Mouse (Mus musculus) kidney, adult 2 months (tissue): ENCODE measurements around the gene Gpr1. TPM values are rescaled to one million over a fixed set of nuclear protein-coding genes. Genes with fewer than 3 reads are reported as not detected.

Experiments
- DNase-seq: peaks from one replicate; pipeline ENCODE4 v3.0.0; 2021
- H3K27ac ChIP-seq: fragments of 200-500 bp; 2 replicates; pipeline ENCODE4 v1.5.1; 2012; ENCODE audit warnings: low read depth, low read length, control low read depth, inconsistent platforms; ENCODE audit not compliant: insufficient read depth
- H3K27me3 ChIP-seq: fragments of 200-500 bp; replicated peaks from 2 replicates; pipeline ENCODE4 v1.6.1; 2012; ENCODE audit warnings: mild to moderate bottlenecking, moderate library complexity, low read length, inconsistent platforms; ENCODE audit not compliant: control insufficient read depth, insufficient read depth
- H3K36me3 ChIP-seq: fragments of 200-500 bp; 2 replicates; pipeline ENCODE4 v1.6.1; 2012; ENCODE audit warnings: mild to moderate bottlenecking, moderate library complexity, low read length, inconsistent platforms; ENCODE audit not compliant: control insufficient read depth, insufficient read depth
- H3K4me1 ChIP-seq: fragments of 200-500 bp; 2 replicates; pipeline ENCODE4 v1.6.1; 2011; ENCODE audit warnings: low read length; ENCODE audit not compliant: control insufficient read depth, insufficient read depth
- H3K4me3 ChIP-seq: fragments of 200-500 bp; 2 replicates; pipeline ENCODE4 v1.5.1; 2011; ENCODE audit warnings: mild to moderate bottlenecking, low read depth, low read length, control low read depth; ENCODE audit not compliant: insufficient read depth
- CTCF ChIP-seq: fragments of 200-500 bp; conservative IDR thresholded peaks from 2 replicates; pipeline ENCODE4 v1.5.1; 2011; ENCODE audit warnings: low read depth, mild to moderate bottlenecking, control low read depth, low read length, moderate library complexity, mixed read lengths; ENCODE audit not compliant: insufficient read depth, insufficient read length
- POLR2A ChIP-seq: fragments of 200-500 bp; IDR thresholded peaks from one replicate; pipeline ENCODE4 v1.6.1; 2011; ENCODE audit warnings: low read depth, low read length, control low read depth
- WGBS: fragments of 180-500 bp; shearing (Covaris S2); methylation state at CpG from one replicate; pipeline ENCODE4 v1.1.7; 2018; 5-methylcytosine and 5-hydroxymethylcytosine counted together
- polyA plus RNA-seq: library from polyadenylated mRNA; depleted of rRNA; stranded (reverse); fragments of >200 nt; gene quantifications from 2 replicates; pipeline ENCODE4 v1.2.3, GENCODE M21; 2012

The Gpr1 gene
- polyA plus RNA-seq, 1 experiment = 0.06 TPM

GRCm38 (mm10) chr1:63243854-63244253 is 29.5 kb upstream of the Gpr1 start:
- Histone ChIP-seq H3K36me3 (no peaks in the 10 kb centered on the region), H3K4me3 (no peak overlapping the region), H3K27me3 (peaks cover 9% of the 10 kb centered on the region), H3K4me1 (no peaks in the 10 kb centered on the region), H3K27ac (no peak overlapping the region)
- TF ChIP-seq CTCF (no peak), POLR2A (no peak)
- DNase-seq = no peak
- 61% methylated on average over 4 of the region's 4 CpGs for WGBS

- Histone ChIP-seq H3K27me3 (no peaks in the 10 kb centered on the region; the same call in 1 of the 2 replicates), H3K4me1 (no peaks in the 10 kb centered on the region), H3K36me3 (no peaks in the 10 kb centered on the region), H3K27ac (no peak overlapping the region), H3K4me3 (no peak overlapping the region)
- no peak for DNase-seq
- 90% methylated on average over 8 of the region's 8 CpGs for WGBS
- TF ChIP-seq CTCF (no peak), POLR2A (no peak)
Measured at GRCm38 (mm10) chr1:63239751-63240150, 25.4 kb upstream of the Gpr1 start.

- Histone ChIP-seq H3K4me3 (no peak overlapping the region), H3K27ac (no peak overlapping the region), H3K27me3 (no peaks in the 10 kb centered on the region; the same call in 1 of the 2 replicates), H3K36me3 (no peaks in the 10 kb centered on the region), H3K4me1 (no peaks in the 10 kb centered on the region)
- 71% methylated on average over 4 of the region's 4 CpGs for WGBS
- no peak for TF ChIP-seq CTCF
- TF ChIP-seq POLR2A = no peak
- no peak for DNase-seq
Measured at GRCm38 (mm10) chr1:63239305-63239704, 25.0 kb upstream of the Gpr1 start.

GRCm38 (mm10) chr1:63237371-63237770 is 23.0 kb upstream of the Gpr1 start:
- no peak for DNase-seq
- Histone ChIP-seq H3K4me3 (no peak overlapping the region), H3K27ac (no peak overlapping the region), H3K27me3 (no peaks in the 10 kb centered on the region), H3K36me3 (no peaks in the 10 kb centered on the region), H3K4me1 (no peaks in the 10 kb centered on the region)
- 45% methylated on average over 5 of the region's 5 CpGs for WGBS
- TF ChIP-seq CTCF (no peak), POLR2A (no peak)

GRCm38 (mm10) chr1:63227241-63227640 is 12.9 kb upstream of the Gpr1 start:
- no peaks in the 10 kb centered on the region for H3K36me3 ChIP-seq
- no peak for DNase-seq
- 63% methylated on average over 5 of the region's 5 CpGs for WGBS
- TF ChIP-seq POLR2A (no peak), CTCF (no peak)
- no peaks in the 10 kb centered on the region for H3K4me1 ChIP-seq
- H3K27ac ChIP-seq = no peak overlapping the region
- no peak overlapping the region for H3K4me3 ChIP-seq
- H3K27me3 ChIP-seq = peaks cover 2% of the 10 kb centered on the region; the same call in 1 of the 2 replicates

- no peak for DNase-seq
- TF ChIP-seq CTCF (no peak), POLR2A (no peak)
- no peak overlapping the region for H3K4me3 ChIP-seq
- no peak overlapping the region for H3K27ac ChIP-seq
- no peaks in the 10 kb centered on the region for H3K4me1 ChIP-seq
- peaks cover 2% of the 10 kb centered on the region; the same call in 1 of the 2 replicates for H3K27me3 ChIP-seq
- WGBS = 7% methylated on average over 7 of the region's 7 CpGs
- H3K36me3 ChIP-seq = no peaks in the 10 kb centered on the region
Measured at GRCm38 (mm10) chr1:63225890-63226289, 11.5 kb upstream of the Gpr1 start.

GRCm38 (mm10) chr1:63225009-63225408 is 10.7 kb upstream of the Gpr1 start:
- TF ChIP-seq POLR2A = no peak
- TF ChIP-seq CTCF = no peak
- Histone ChIP-seq H3K4me1 (no peaks in the 10 kb centered on the region), H3K4me3 (no peak overlapping the region), H3K27ac (no peak overlapping the region), H3K27me3 (peaks cover 2% of the 10 kb centered on the region; the same call in 1 of the 2 replicates), H3K36me3 (no peaks in the 10 kb centered on the region)
- DNase-seq = no peak
- WGBS = 84% methylated on average over 4 of the region's 4 CpGs
